Mouse (Mus musculus): ENCODE measurements around the gene Scoc. TPM values are rescaled to one million over a fixed set of nuclear protein-coding genes. Genes with fewer than 3 reads are reported as not detected.
"Not testable (repeated sequence)": the region's sequence is repeated elsewhere in the genome, so short reads cannot be mapped to it uniquely, and the experiment has no call there.

Gene Scoc
- total RNA-seq (2021), result 10 to 100 TPM; 47.0 to 50.4 TPM

- intact Hi-C loops (cut with DNase I), result no loop called here
- no peak for DNase-seq
Measured at GRCm38 (mm10) chr8:83458222-83458621, at the start of gene Scoc. Gene Scoc (minus strand): TSS chr8:83458391.

- intact Hi-C loops (cut with DNase I), result no loop called here
Measured at GRCm38 (mm10) chr8:83459606-83460005, 1.4 kb upstream of the Scoc start.

GRCm38 (mm10) chr8:83457121-83457520 is 1.1 kb downstream of the Scoc start:
- intact Hi-C loops (cut with DNase I), result no loop called here

More at GRCm38 (mm10) chr8:83459606-83460005, 1.4 kb upstream of the Scoc start:
- DNase-seq, result no peak

GRCm38 (mm10) chr8:83451056-83451455 is 7.1 kb downstream of the Scoc start:
- DNase-seq, result no peak
- intact Hi-C loops (cut with DNase I), result loop anchor here (2.0 to 5.0 kb wide), 2 partner anchors 190 to 354 kb away; no protein-coding TSS in a partner anchor

More at GRCm38 (mm10) chr8:83457121-83457520, 1.1 kb downstream of the Scoc start:
- DNase-seq, result no peak

GRCm38 (mm10) chr8:83449960-83450359 is 8.2 kb downstream of the Scoc start:
- DNase-seq, result no peak
- intact Hi-C loops (cut with DNase I), result loop anchor here (2.0 to 10.0 kb wide), 3 partner anchors 145 to 353 kb away; no protein-coding TSS in a partner anchor

- intact Hi-C loops (cut with DNase I), result loop anchor here (5.0 to 10.0 kb wide), 3 partner anchors 111 to 829 kb away; partner anchors contain the start of genes Ccdc130 and Elmod2
- no peak for DNase-seq
Measured at GRCm38 (mm10) chr8:83443052-83443400, 15.2 kb downstream of the Scoc start.

GRCm38 (mm10) chr8:83442243-83443051 is 15.7 kb downstream of the Scoc start:
- intact Hi-C loops (cut with DNase I), result loop anchor here (5.0 to 10.0 kb wide), 3 partner anchors 110 to 830 kb away; partner anchors contain the start of genes Ccdc130 and Elmod2
- DNase-seq, result peak; percentile 95 to 96

- no peak for DNase-seq
- intact Hi-C loops (cut with DNase I), result loop anchor here (5.0 to 10.0 kb wide), 3 partner anchors 109 to 831 kb away; partner anchors contain the start of genes Ccdc130 and Elmod2
Measured at GRCm38 (mm10) chr8:83441656-83442242, 16.4 kb downstream of the Scoc start.

- DNase-seq, result no peak
- intact Hi-C loops (cut with DNase I), result no loop called here
Measured at GRCm38 (mm10) chr8:83437077-83437476, 21.1 kb downstream of the Scoc start.

GRCm38 (mm10) chr8:83429071-83429524 is 29.1 kb downstream of the Scoc start:
- DNase-seq, result no peak
- intact Hi-C loops (cut with DNase I), result no loop called here

- DNase-seq; intact Hi-C loops (cut with DNase I): not testable (repeated sequence)
Measured at GRCm38 (mm10) chr8:83428621-83429020, 29.6 kb downstream of the Scoc start.

GRCm38 (mm10) chr8:83426949-83427348 is 31.2 kb downstream of the Scoc start:
- DNase-seq, result no peak
- intact Hi-C loops (cut with DNase I), result no loop called here

GRCm38 (mm10) chr8:83426104-83426759 is 32.0 kb downstream of the Scoc start:
- no peak for DNase-seq
- intact Hi-C loops (cut with DNase I), result no loop called here

GRCm38 (mm10) chr8:83425202-83425601 is 33.0 kb downstream of the Scoc start:
- no peak for DNase-seq
- intact Hi-C loops (cut with DNase I), result no loop called here

GRCm38 (mm10) chr8:83423032-83423825 is 35.0 kb downstream of the Scoc start:
- no peak for DNase-seq
- intact Hi-C loops (cut with DNase I), result no loop called here

GRCm38 (mm10) chr8:83421354-83421753 is 36.8 kb downstream of the Scoc start:
- intact Hi-C loops (cut with DNase I), result no loop called here
- no peak for DNase-seq

GRCm38 (mm10) chr8:83418805-83419516 is 39.2 kb downstream of the Scoc start:
- intact Hi-C loops (cut with DNase I), result no loop called here
- DNase-seq, result no peak

- DNase-seq, result no peak
- intact Hi-C loops (cut with DNase I), result no loop called here
Measured at GRCm38 (mm10) chr8:83417970-83418369, 40.2 kb downstream of the Scoc start.

- intact Hi-C loops (cut with DNase I), result no loop called here
- DNase-seq, result no peak
Measured at GRCm38 (mm10) chr8:83416878-83417277, 41.3 kb downstream of the Scoc start.
